Mouse (Mus musculus) G1E (cell line): Measurements from ENCODE around the gene Fmnl2.

Experiments used
- CTCF ChIP-seq: IDR thresholded peaks from 2 replicates; pipeline ENCODE4 v1.5.1; 2012; ENCODE audit warnings: low read depth, low read length, inconsistent platforms, mixed read lengths
- GATA1 ChIP-seq: IDR thresholded peaks from 2 replicates; pipeline ENCODE4 v1.6.1; 2012; ENCODE audit warnings: borderline replicate concordance, low read length, inconsistent platforms, mixed read lengths
- GATA2 ChIP-seq: IDR thresholded peaks from 2 replicates; pipeline ENCODE4 v1.6.1; 2012; ENCODE audit warnings: low read depth, low read length, inconsistent platforms, borderline replicate concordance
- TAL1 ChIP-seq: conservative IDR thresholded peaks from 2 replicates; pipeline ENCODE4 v1.6.1; 2012; ENCODE audit warnings: low read depth, low read length, inconsistent platforms, mixed read lengths

DNA sequence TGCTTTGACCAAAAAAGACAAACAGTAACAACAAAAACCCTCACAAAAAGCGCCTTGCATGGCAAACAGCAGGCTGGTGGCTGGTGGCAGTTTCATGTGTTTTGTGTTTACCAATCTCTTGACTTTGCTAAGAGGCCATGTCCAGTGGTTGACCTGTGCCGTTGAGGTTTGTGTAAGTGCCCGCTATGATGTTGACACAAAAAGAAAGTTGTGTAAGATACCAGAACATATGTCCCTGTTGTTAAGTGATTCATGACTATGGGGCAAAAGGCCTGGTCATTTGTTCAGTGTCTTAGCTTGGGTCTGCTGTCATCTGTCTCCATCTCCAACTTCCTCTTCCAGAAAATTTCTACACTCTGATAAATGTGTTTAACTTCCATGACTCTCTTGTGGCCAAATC, 67.4 kb downstream of the Fmnl2 start:
- TF ChIP-seq CTCF (no peak), TAL1 (no peak), GATA2 (no peak), GATA1 (no peak)
